Mouse (Mus musculus): ENCODE results near the gene Prf1.

DNA sequence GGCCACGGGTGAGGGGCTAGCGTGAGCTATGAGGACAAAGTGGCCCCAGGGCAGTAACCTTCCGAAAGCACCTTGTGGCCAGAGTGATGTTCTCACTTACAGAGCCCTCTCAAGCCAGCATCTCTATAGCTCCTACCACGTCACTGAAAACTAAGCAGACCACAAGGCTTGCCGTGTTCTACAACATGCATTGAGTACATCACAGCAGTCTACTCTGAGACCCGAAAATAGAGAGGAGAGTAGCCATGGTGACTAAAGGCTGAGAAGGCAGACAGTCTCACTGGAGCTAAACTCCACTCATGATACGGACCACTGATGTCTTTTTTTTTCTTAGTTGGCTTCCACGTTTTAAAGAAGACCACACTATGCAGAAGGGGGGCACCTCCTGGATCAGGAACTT, 34.0 kb upstream of the Prf1 start:
- no peak for TF ChIP-seq ZC3H11A (IDR thresholded peaks at IDR 0.05; ENCODE audit: borderline replicate concordance, low read depth, low read length)
- TF ChIP-seq ZNF384 (IDR thresholded peaks at IDR 0.05; ENCODE audit: low read depth, low read length): no peak
- TF ChIP-seq CHD2 (IDR thresholded peaks at IDR 0.05; ENCODE audit: low read depth, low read length): no peak
- no peak for TF ChIP-seq MAFK (IDR thresholded peaks at IDR 0.05; ENCODE audit: insufficient read depth, low read depth, low read length)
- no peak for TF ChIP-seq HCFC1 (IDR thresholded peaks at IDR 0.05; ENCODE audit: borderline replicate concordance, insufficient read depth, low read length)
